Mouse (Mus musculus): ENCODE measurements around the gene Cst3.

Cst3 gene

DNA sequence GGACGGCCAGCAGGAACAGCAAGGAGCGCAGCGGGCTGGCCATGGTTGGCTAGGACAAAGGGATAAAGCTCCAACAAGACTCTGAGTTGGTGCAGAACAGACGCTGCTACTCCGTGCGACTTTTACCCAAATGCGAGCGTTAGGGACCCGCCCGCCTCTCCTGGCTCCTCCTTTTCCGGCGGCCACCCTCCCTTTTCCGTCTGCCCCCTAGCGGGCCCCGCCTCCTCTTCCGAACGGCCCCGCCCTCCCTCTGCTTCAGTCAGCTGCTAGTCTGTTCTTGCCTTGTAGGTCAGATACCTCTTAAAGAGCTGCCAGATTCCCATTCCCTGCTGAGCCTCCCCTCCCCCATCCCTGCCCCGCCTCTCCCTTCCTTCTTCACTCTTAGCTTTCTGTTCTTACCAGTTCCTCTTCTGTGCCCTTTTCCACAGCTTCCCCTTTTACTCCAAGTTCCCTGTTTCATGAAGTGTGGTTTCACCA is at the start of gene Cst3:
Gene Cst3 (minus strand): TSS at position 358 of the 477 bp plus-strand sequence.
- peak; percentile 89 for DNase-seq (ENCODE audit: low read depth)

DNA sequence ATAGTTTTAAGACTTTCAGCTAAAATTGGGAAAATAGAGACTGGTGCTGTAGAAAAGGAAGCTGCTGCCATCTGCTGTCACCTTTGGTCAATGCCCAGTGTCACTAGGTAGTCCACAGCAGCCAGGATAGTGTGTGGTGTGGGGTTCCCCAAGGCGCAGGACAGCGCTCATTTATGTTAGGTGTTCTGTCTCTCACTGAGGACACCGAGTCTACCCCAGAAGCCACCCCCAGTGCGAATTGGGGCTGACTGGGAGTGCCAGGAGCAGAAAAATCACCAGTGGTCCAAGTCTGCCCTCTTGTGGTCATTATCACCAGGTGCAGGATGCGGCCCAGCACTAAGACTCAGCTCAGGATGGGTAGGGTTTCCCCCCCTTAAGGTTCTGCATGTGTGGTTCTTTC is 26.8 kb upstream of the Cst3 start:
- DNase-seq (ENCODE audit: low read depth), result peak; percentile 58

DNA sequence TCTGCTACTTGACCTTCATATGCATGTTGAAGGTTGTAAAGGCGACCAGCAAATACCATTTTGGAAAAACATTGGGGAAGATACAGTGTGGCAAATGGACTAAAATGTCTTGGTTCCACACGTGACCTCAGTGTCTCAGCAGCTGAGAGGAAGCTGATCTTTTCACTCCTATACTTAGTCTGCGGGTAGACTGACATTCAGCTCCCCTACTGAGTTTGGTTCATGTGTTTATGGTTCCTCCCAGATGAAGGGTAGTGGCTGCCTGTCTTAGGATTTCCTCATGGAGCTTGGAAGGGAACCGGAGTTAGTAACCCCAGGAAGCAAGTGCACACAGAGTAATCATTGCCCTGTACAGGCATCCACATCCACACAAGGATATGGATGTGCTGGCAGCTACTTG is 24.8 kb upstream of the Cst3 start:
- DNase-seq (ENCODE audit: low read depth), result no peak

DNA sequence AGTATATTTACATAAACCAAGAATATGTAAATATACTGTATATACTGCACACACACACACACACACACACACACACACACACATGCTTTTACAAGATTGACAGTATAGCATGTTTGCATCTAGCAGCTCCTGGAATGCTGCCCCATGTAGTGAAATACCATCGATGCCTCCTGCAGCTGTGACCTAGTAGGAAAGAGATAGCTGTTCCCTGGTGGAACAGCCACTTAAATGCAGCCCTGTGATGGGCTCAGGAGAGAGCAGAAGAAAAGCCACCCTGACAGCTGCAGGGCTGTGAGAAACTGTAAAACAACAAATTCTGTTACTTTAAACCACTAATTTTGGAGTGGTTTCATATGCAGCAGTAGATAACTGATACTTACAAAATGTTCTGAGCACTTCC is 20.7 kb upstream of the Cst3 start:
- DNase-seq (ENCODE audit: low read depth), result no peak

DNA sequence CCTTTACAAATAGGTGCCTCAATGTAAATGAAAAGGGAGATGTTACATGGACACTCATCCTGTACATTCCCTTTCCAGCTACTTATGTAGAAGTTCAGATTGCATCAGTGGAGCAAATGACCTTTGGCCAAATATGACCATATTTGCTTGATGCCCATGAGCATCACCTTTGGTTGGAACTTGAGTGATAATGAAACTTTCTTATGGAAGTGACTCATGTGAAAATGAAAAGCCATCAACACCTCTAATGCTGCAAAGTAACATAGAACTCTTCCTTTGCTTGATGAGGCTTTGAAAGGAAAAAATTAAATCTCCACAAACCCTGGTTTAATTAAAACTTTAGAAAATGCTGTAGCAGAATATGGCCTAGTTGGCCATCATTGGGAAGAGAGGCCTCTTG is 17.6 kb upstream of the Cst3 start:
- no peak for DNase-seq (ENCODE audit: low read depth)

DNA sequence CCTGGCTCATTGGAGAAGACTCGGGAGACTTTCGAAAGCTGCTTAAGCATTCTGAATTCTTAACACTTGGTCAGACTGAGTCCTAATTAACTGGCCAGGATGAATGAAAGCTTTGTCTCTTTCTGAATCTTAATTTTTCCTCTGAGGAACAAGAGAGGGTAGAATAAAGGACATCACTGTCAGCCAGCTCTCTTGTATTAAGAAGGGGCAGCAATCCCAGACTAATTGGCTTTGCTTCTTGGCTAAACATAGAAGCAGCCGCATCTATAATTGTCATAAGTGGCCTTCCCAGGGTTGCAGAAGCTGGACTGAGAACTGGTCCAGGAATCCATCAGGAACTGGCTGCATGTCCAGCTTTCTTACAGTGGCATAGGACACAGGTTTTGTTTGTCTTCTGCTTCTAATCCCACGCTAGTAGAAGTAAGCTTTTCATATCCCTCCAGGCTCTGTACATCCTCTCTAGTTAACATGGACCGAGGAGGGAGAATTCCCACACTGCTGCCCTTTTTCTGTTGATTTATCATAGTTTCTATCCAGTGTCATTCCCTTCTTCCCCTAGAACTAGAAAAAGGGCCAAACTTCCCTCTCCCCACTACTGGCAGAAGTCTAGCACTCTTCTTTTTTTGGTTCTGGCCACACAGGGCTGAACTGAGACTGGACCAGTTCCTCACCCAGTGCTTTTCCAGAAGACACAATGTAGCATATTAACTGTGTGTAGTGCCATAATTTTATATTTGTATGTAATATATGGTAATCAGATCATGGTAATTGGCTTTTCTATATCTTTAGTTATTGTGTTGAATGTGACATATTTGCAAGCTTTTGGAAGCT is 14.7 kb upstream of the Cst3 start:
- DNase-seq (ENCODE audit: low read depth), result no peak

DNA sequence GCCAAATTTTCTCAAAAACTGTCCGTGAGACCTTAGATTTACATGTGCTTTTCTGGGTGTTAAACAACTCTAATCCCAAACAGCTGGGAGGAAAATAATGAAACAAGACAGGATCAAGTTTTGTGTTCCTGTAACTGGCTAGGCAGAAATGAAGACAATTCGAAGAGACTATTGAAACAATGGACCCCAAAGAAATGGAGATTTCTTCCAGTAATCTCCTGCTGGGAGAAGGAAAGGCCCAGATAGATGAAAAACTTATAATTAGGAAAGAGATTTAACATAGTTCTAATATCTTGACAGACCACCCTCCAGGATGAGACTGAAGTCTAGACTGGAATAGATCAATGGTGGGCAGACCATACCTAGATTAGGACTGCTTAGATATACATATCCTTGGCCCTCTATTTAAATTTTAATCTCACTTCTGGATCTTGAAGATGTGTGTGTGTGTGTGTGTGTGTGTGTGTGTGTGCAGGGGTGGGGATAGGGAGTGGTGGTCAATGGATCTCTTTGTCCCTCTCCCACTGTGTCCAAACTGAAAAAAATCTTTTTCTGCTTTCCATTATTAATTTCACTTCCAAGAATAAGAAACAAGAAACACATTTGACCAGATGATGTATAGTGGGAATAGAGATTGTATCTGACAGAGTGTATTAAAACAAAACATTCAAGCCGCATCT is 14.0 kb upstream of the Cst3 start:
- DNase-seq (ENCODE audit: low read depth), result no peak

DNA sequence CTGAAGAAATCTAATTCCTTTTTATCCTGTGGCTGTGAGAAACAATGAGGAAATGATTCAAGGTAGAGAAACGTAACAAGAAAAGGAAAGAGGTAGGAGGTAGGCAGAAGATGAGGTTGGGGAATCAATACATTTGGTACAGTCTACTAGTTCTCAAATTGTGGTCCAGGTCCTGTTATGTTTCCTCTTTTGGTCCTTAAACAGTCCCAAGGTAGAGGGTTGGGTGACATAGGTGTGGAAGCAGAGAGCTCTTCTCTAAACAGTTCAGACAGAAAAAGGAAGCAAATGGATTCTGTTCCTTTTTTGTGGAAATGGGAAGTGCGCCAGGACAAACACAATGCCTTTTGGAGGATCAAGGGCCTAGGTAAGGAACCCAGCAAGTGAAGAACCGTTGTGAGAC is 13.4 kb upstream of the Cst3 start:
- DNase-seq (ENCODE audit: low read depth), result no peak

DNA sequence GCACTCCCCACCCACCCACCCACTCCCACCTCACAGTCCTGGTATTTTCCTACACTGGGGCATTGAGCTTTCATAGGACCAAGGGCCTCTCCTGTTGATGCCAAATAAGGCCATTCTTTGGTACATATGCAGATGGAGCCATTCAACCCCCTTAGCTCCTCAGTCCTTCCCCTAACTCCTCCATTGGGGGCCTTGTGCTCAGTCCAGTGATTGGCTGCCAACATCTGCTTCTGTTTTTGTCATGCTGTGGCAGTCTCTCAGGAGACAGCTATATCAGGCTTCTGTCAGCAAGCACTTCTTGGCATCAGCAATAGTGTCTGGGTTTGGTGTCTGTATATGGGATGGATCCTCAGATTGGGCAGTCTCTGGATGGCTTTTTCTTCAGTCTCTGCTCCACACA is 9.2 kb upstream of the Cst3 start:
- DNase-seq (ENCODE audit: low read depth), result no peak

DNA sequence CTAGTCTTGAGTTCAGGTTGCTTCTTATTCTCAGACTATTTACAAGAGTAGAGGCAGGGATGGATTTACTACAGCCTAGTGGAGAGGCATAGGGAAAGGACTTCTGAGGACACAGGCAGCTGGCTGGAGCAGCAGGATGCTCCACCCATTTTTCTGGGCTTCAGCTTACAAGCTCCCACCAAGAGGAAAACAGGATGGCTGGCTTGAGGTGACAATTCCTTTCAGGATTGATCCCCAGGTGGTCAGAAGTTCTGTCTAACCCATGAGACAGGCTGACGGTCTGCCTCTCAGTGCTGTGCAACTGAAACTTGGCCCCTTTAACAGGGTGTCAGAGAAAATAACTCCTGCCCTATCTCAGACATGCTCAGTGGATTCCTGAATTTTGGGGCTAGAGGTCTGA is 3.7 kb upstream of the Cst3 start:
- no peak for DNase-seq (ENCODE audit: low read depth)

DNA sequence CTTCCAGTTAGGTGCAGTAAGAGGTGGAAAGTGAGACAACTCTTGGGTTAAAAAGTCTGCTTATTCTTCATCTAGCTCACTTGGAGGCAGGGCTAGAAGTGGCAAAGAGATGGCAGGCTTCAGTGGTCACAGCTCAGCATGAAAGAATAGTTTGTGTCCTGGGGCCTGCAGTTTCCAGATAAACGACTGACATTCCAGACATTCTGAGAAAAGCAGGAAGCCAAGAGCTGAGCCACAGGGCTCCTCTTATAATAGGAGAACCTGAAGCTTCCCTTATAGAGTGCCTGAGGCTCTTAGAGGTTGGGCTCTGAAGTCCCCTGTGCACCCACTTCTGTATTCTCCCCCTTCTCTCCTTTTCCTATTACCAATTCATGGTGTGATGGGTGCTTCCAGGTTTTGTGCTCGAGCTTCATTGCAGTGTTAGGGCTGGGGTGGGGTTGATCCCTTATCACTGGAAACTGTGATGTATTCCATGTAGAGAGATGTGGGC is 3.2 kb upstream of the Cst3 start:
- DNase-seq (ENCODE audit: low read depth), result no peak

DNA sequence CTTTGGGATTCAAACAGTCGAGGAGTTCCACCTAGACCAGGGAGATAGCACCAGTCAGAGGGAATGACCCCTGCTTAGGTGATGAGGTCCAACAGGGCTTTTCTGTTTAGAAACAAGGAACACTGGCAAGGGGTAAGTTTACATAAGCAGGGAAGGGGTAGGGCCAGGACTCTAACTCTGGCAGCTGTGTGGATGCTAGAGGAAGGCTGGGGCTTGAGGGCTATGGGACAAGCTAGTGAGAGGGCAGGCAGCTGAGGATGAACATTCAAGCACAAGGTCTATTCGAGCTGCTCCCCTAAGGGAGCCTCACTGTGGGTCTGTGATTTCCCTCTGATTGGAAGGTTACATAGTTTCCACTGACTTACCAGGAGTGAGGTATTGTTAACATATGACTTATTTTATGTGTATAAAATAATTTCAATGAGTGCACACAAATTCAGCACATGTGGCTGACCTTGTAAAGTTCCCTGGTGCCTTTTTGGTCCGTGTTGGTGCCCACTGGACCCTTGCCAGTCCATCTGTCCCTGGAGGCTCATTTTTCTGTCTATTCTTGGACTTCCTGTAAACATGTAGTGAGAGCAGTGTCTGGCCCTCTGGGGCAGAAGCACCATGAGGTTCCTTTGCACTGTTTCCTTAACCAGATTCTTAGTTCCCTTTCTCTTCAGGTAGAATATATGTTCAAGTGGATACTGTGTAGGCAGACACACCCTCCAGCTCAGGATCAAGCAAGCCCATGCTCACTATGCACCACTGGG is 1.7 kb upstream of the Cst3 start:
- DNase-seq (ENCODE audit: low read depth), result no peak

DNA sequence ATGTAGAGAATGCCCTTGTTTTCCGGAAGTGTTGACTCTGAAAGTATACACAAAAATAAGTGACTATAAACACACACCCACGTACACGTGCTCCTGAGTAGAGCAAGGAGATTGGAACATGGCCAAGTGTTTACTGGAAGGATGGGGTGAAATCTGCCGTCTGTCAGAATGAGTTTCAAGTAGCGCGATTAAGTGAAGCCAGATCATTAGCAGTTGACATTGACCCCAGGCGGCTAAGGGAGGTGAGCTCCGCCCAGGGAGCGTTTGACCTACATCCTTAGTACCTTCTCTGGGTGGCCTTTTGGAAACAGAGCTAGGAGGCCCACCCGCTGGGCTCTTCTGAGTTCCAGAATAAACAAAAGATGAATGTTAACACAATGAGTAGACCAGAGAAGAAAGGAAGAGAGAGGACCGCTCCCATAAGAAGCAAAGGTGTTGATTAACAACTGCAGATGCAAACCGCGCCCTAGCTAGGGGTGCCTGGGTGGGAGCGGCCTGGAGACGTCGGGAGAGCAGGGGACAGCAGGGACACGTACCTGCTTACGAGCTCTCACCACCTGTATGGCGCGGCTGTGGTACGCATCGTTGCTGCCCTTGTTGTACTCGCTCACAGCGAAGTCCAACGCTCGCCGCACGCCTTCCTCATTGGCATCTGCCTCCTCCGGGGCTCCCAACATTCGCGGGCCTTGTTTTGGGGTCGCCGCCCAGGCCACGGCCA is 716 bp downstream of the Cst3 start:
- DNase-seq (ENCODE audit: low read depth), result peak; percentile 30

DNA sequence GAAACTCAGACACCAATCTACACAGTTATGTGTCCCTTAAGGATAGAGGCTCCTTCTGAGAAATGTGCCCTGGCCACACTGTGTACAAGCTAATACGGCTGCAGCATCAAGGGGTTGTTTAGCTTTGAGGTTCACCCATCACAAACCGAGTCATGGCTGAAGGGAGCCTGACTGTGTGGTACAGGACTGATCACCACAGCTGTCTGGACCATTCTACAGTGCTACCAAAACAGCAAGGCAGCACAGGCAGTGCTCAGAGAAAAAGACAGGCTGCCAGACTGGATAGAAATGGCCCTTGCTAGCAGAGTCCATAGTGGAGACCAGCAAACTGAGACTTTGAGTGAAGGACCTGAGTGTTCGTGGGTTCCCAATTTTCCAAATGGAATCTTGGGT is 1.3 kb downstream of the Cst3 start:
- DNase-seq (ENCODE audit: low read depth), result no peak

DNA sequence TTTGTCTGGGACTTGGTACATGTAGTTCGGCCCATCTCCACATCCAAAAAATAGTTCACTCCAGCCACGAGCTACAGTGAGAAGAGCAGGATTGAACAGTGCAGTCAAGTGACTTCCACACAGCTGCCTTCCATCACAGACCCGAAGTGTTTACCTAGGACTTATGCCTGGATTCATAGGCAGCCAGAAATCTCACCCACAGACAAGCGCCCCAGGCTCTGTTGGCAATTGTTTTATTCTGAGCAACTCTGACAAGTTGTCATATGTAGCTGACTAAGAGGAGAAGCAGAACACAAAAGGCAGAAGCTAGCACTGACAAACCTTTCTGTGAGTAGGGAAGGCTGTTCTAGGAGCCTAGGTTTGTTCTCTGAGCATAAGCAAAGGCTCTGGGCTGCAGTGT is 2.6 kb downstream of the Cst3 start:
- no peak for DNase-seq (ENCODE audit: low read depth)

DNA sequence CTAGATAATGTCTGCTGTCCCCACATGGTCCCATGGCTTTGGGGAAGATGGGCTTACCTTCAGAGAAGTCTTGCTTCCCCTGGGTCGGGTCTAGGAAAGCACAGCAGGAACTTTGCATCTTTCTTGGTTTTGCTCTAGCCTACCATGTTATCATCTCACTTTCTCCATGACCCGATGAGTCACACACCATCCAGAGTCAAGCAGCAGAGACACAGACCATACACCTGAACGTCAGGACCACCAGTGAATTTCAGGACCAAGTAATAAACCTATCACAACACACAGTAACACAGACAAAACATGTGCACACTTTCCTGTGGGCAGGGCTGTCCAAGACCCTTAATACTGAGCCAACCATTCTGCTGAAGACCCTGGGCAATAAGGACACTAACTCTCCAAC is 5.0 kb downstream of the Cst3 start:
- DNase-seq (ENCODE audit: low read depth), result no peak

DNA sequence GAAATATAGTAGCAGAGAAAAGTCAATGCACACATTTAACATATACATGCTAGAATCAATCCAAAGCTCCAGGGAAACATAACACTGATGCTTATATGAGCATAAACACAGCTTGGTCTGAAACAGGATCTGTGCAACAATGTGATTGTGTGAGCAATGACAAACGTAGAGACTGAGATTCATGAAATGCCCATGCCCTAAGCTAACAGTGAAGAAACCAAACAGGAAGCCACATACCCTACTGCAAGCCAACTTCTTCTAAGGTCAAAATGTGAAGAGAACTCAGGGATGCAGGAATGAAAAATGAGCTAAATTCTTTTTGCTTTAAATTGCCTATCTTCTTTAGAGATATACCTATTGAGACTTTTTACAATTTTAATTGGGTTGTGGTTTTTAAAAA is 6.5 kb downstream of the Cst3 start:
- peak; percentile 28 for DNase-seq (ENCODE audit: low read depth)

DNA sequence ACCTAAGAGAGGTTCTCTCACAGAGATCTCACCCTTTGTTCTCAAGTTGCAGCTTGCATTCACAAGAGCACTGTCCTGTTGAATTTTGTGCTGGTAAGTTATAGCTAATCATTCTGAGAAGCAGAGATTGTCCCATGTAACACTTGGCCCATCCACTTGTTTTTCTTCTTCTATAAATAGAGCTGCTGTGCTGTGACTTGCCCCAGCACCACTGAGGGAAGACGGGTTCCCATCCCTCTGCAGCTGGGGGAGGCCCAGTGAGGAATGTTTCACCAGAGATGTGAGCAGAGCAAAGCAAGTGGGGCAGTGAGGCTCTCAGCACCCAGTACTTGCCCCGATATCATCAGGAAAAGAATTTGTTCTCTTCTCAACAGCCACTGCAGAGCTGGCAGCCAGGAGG is 10.5 kb downstream of the Cst3 start, which contains the start of gene 9230104L09Rik:
Gene 9230104L09Rik (minus strand): TSS at position 73 of the 400 bp plus-strand sequence.
- DNase-seq (ENCODE audit: low read depth), result no peak

DNA sequence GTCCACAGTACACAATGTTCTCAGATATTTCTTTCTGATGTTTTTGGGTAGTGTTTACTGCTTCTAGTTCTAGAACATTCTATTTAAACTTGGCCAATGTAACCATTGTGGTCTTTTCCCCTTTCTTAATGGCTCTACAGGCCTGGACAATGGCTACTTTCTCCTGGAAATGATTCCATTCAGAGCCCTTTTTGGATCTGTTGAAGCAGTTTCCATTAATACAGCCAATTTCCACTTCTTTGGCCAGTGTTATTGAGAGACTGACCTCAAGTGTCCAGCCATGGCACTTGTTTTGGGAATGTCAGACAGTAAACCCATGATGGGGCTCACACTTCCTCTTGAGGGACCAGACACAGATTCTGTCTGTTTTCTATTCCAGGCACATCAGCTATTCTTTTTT is 13.8 kb downstream of the Cst3 start:
- DNase-seq (ENCODE audit: low read depth), result no peak

DNA sequence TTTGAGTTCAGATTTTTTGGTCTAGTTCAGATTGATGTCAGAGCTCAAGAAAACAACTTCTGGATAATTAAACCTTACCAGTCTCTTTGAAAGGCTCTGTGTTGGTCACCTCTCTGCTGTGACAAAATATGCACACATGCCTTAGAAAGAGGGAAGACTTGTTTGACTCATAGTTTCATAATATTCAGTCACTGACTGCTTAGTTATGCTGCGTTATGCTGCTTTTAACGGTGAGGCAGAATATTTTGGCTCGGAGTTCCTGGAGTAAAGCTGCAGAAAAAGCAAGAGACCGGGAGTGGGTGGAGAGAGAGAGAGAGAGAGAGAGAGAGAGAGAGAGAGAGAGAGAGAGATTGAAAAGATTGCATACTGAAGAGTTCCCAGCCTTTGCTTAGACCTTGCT is 14.5 kb downstream of the Cst3 start:
- no peak for DNase-seq (ENCODE audit: low read depth)

DNA sequence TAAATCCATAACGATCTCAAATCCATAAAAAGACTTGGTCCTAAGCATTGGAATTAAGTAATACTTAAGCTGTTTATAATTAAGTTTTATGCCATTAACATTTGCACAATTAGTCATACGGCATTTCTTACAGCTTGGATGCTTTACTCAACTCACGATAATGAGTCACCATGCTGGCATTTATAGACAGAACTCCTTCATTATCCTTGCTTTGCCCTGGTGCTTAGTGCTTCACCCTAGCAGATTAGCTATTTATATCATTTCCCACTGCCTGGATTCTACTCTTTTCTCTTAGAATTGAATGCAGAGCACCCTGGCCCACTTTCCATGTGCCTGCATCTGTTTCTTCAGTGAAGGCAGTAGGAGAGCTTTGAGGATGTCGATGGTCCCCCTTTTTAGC is 18.0 kb downstream of the Cst3 start:
- peak; percentile 15 for DNase-seq (ENCODE audit: low read depth)
